Mouse (Mus musculus) forelimb bud, embryonic 11.5 days (tissue): ENCODE measurements around the gene Vps41.

Experiments used
- DNase-seq: peaks from one replicate; pipeline ENCODE4 v3.0.0-alpha.2; 2012; ENCODE audit warnings: low read depth, low spot score

The Vps41 gene

GRCm38 (mm10) chr13:18717185-18717584 is at the start of gene Vps41:
Vps41 (plus strand) TSS chr13:18717286.
- DNase-seq, result peak; percentile 76

DNA sequence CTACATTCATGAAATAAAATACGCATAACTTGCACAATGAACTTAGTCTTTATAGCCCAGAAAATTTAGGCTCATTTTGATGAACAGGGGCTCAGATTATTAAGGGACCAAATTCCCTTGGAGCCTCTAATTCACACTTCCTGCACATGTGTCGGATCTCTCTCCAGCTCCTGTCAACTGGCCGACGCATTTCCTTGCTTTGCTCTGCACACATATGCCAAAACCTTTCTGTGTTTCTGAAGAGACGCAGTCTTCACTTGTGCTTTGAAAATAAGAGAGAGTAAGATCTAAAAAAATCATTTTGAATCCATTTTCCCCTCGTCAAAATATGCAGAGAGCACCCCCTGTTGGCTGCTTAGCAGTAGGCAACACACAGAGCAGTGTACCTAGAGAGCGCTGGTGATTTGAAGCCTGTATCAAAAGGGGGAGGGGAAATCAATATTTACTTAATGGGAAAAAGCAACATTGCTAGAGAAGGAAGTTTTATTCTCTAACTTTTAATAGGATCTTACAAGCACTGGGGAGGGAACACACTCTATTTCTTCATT is 18.5 kb upstream of the Vps41 start:
- peak; percentile 36 for DNase-seq

GRCm38 (mm10) chr13:18711685-18712084 is 5.4 kb upstream of the Vps41 start:
- no peak for DNase-seq

- no peak for DNase-seq
Observed at GRCm38 (mm10) chr13:18716707-18717106, 379 bp upstream of the Vps41 start.

DNA sequence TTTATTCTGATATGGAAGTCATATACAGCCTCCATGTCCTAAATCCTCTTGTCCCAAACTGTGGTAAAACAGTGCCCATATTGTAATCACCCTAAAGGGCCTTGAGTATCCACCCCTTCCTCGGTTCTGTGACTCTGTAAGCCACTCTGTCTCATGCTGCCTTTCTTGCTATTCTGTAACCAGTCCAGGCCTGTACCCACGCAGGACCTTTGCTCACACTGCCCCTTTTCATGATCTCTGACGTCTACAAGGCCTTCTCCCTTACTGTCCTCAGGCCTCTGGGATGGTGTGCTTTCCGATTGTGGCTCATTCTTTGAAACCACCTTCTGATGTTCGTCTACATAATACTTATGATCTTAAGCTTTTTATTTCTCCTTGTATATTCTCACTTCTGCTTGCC is 1.4 kb downstream of the Vps41 start:
- no peak for DNase-seq

DNA sequence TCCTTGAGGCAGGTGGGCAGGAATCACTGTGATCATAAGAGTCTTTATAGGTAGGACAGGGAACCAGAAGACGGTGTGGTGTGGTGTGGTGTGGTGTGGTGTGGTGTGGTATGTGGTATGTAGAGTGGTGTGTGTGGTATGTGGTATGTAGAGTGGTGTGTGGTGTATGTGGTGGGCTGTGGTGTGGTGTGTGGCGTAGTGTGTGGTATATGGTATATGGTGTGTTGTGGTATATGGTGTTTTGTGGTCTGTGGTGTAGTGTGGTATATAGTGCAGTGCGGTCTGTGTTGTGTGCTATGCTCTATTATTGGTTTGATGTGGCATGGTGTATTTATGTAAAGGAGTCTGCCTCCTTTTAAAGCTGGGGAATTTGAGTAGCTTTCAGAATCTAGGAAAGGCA is 13.6 kb downstream of the Vps41 start:
- DNase-seq, result no peak

- no peak for DNase-seq
Observed at GRCm38 (mm10) chr13:18736590-18736989, 19.5 kb downstream of the Vps41 start.

- DNase-seq, result no peak
Observed at GRCm38 (mm10) chr13:18743575-18744265, 26.6 kb downstream of the Vps41 start.

DNA sequence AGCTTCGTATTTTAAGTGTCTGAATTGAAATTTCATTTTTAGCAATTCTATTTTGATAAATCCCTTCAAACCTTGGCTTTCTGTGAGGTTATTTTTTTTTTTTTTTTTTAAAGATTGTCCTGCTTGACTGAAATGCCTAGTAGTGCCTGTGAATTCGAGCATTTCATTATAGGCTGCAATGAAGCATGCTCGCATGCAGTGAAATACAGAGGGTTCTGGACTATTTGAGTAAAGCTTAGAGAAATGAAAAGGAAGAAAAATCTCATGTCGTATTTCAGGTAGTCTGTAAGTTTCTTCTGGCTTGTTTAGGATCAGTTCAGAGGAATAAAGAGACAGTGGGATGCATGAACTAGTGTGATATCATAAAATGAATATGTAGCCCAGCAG is 27.2 kb downstream of the Vps41 start:
- no peak for DNase-seq

DNA sequence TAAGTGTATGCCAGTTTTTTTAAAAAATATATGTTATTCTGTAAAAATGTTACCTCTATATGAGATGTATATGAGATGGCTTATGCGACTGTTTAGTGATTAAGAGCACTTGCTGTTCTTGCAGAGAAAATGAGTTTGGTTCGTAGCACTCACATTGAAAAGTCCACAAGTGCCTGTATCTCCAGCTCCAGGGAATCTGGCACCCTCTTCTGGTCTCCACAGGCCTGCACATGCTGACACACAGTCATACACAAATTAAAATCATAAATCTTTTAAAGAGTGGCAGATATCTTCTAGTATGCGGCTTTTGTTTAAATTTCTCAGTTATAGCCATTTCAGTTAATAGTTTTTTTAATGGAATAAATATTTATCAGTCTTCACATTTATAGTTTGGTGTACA is 40.9 kb downstream of the Vps41 start:
- no peak for DNase-seq

DNA sequence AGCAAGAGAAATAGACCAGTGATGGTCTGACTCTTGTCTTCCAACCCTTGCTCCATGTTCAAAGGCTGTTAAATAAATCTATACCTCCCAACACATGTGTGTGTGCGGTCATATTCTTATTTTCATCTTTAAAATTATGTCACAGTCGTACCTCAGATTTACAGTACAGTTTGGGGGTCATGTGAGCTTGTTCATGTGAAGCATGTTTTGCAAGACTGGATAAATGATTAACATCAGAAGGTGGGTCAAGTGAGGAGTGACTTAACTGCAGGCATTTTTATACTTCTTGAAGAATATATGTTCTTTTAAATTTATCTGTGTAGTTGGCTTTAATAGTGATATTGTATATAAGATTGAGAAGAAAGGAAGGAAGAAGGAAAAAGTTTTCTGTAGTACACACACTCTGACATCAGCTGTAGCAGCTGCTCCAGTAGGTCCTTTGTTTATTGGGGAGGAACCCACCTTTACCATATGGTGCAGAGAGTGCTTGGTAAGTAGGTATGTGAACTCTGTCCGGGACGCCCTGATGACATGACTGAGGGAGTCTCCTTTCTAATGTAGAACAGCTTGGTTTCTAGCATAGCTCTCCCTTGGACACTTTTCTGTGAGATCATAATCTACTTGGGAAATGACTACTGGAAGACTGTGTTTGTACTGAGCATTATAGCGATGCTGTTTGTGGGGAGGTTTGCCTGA is 42.4 kb downstream of the Vps41 start:
- no peak for DNase-seq

- no peak for DNase-seq
Observed at GRCm38 (mm10) chr13:18761452-18761851, 44.4 kb downstream of the Vps41 start.

- DNase-seq, result no peak
Observed at GRCm38 (mm10) chr13:18767893-18768292, 50.8 kb downstream of the Vps41 start.

DNA sequence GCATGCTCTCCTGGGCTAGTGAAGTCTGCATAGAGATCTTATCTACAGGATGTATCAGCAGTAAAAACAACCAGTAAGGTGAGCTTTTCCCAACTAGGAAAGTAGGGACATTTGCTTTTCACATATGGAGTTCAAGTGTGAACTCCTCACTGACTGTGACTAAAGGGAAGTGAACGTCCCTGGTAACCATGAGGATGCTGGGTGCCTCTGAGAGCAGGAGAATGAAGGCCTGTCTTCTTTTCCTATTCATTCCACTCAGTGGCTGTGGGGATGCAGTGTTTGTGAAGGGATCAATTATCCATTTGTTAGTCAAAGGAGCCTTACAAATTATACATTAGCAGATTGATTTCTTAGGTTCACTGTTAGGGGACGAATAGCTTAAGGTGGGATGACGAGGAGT is 51.4 kb downstream of the Vps41 start:
- no peak for DNase-seq

DNA sequence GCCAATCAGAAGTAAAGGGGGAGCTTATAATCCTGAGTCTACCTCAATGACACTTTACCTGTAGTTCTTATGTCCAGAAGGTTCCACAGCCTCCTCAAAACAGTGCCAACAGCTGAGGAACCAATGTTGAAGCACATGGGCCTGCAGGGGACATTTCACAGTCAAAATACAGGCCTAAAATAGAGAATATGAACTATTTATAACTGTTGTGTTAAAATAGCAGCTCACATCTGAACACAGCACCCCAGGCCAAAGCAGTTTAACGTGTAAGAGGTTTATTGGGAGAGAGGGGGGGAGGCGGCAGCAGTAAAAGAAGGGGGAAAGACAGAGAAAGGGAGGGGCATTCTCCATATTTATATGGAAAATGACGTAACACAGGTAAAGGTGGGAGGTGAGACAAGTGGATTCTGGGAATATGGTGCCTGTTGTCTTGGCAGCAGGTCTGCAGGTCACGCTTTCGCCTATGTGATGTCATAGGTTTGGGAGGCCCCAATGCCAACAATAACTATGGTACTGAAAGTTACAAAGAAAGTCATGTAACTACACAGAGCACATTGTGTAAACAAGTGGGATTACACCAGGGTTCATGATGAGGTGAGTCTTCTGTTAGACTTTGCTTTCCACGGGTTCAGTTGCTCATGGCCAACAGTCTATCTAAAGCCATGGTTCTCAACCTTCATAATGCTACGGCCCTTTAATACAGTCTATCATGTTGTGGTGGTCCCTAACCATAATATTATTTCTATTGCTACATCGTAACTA is 56.5 kb downstream of the Vps41 start:
- no peak for DNase-seq

- no peak for DNase-seq
Observed at GRCm38 (mm10) chr13:18781250-18781649, 64.2 kb downstream of the Vps41 start.

GRCm38 (mm10) chr13:18785702-18786101 is 68.6 kb downstream of the Vps41 start:
- DNase-seq, result no peak

GRCm38 (mm10) chr13:18788040-18788439 is 71.0 kb downstream of the Vps41 start:
- no peak for DNase-seq

DNA sequence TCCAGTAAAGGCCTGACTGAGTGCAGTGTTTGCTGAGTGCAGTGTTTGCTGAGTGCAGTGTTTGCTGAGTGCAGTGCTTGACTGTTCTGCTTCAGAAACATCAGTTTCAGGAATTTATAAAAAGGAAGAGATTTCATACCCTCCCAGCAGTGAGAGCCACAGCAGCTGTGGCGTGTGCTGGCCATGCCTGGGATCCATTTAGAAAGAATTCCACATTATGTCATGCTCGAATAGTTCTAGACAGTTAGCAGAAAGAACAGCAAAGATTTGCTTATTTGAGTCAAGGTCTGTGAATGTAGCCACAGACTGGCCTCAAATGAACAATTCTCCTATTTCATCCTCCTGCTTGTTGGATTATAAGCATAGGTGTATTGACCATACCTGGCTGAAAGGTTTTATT is 71.6 kb downstream of the Vps41 start:
- DNase-seq, result no peak

GRCm38 (mm10) chr13:18789662-18790061 is 72.6 kb downstream of the Vps41 start:
- no peak for DNase-seq

GRCm38 (mm10) chr13:18790086-18790485 is 73.0 kb downstream of the Vps41 start:
- DNase-seq, result no peak

DNA sequence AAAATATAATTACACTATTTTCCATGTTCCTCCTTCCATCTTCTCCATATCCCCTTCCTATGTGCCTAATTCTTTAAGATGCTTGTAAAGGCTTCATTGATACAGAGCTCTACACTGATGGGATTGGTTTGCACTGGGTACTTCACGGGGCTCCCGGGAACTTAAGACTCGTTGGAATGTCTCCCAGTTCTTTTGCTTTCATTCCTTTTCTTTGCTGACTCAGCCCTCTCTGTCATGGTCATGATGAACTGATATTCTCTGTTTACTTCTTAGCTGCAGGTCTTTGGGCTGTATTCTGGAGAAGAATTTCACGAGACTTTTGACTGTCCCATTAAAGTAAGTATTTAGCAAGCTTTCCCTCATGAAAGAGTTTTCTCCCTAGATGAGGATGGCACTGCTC is 74.2 kb downstream of the Vps41 start:
- DNase-seq, result no peak
